Mouse (Mus musculus) embryonic facial prominence, embryonic 14.5 days (tissue): ENCODE data around the gene Zfp346. TPM values are rescaled to one million over a fixed set of nuclear protein-coding genes. Genes with fewer than 3 reads are reported as not detected.
A peak's percentile ranks its signal among the peaks of the same experiment; 100 is the strongest.
"Not testable (repeated sequence)": the region's sequence is repeated elsewhere in the genome, so short reads cannot be mapped to it uniquely, and the experiment has no call there.

Experiments
- ATAC-seq: fragments of 200-750 bp; cut with Nextera tagmentation; 2 replicates; pipeline ENCODE4 v1.8.0; 2017; ENCODE audit warnings: low read depth, moderate number of reproducible peaks, moderate TSS enrichment
- DNase-seq: peaks from one replicate; pipeline ENCODE4 v3.0.0-alpha.2; 2015; ENCODE audit warnings: low spot score
- H3K27ac ChIP-seq: fragments of 300-500 bp; sonication (generic); replicated peaks from 2 replicates; pipeline ENCODE4 v1.5.1; 2014; ENCODE audit warnings: low read depth, mild to moderate bottlenecking, low read length, moderate library complexity
- H3K27me3 ChIP-seq: fragments of 300-500 bp; sonication (generic); replicated peaks from 2 replicates; pipeline ENCODE4 v1.6.1; 2014; ENCODE audit warnings: low read length; ENCODE audit not compliant: control insufficient read depth, insufficient read depth
- H3K36me3 ChIP-seq: fragments of 300-500 bp; sonication (generic); 2 replicates; pipeline ENCODE4 v1.6.1; 2014; ENCODE audit warnings: low read length, mixed read lengths; ENCODE audit not compliant: control insufficient read depth, insufficient read depth
- H3K4me1 ChIP-seq: fragments of 300-500 bp; sonication (generic); 2 replicates; pipeline ENCODE4 v1.6.1; 2014; ENCODE audit warnings: antibody characterized with exemption, low read length; ENCODE audit not compliant: control insufficient read depth, insufficient read depth
- H3K4me2 ChIP-seq: fragments of 300-500 bp; sonication (generic); 2 replicates; pipeline ENCODE4 v1.6.1; 2014; ENCODE audit warnings: low read depth, mild to moderate bottlenecking, low read length, moderate library complexity, mixed read lengths
- H3K4me3 ChIP-seq: fragments of 300-500 bp; sonication (generic); 2 replicates; pipeline ENCODE4 v1.5.1; 2014; ENCODE audit warnings: low read depth, mild to moderate bottlenecking, low read length
- H3K9ac ChIP-seq: fragments of 300-500 bp; sonication (generic); 2 replicates; pipeline ENCODE4 v1.6.1; 2014; ENCODE audit warnings: low read depth, mild to moderate bottlenecking, low read length, moderate library complexity, mixed read lengths
- H3K9me3 ChIP-seq: fragments of 300-500 bp; sonication (generic); 2 replicates; pipeline ENCODE4 v1.6.1; 2016; ENCODE audit warnings: low read length; ENCODE audit not compliant: control insufficient read depth
- WGBS: fragments of 180-500 bp; shearing (Covaris S2); extraction: QIAGEN DNeasy Blood & Tissue Kit; methylation state at CpG from one replicate; pipeline ENCODE4 v1.1.7; 2014; 5-methylcytosine and 5-hydroxymethylcytosine counted together
- polyA plus RNA-seq: library from polyadenylated mRNA; unstranded; fragments of >200 nt; fragmentation: Nextera tagmentation; extraction: Ambion mirVana; gene quantifications from 2 replicates; pipeline ENCODE4 v1.2.1, GENCODE M21; 2014

The Zfp346 gene
- 21.3 and 26.2 TPM in 2 replicates for polyA plus RNA-seq

DNA sequence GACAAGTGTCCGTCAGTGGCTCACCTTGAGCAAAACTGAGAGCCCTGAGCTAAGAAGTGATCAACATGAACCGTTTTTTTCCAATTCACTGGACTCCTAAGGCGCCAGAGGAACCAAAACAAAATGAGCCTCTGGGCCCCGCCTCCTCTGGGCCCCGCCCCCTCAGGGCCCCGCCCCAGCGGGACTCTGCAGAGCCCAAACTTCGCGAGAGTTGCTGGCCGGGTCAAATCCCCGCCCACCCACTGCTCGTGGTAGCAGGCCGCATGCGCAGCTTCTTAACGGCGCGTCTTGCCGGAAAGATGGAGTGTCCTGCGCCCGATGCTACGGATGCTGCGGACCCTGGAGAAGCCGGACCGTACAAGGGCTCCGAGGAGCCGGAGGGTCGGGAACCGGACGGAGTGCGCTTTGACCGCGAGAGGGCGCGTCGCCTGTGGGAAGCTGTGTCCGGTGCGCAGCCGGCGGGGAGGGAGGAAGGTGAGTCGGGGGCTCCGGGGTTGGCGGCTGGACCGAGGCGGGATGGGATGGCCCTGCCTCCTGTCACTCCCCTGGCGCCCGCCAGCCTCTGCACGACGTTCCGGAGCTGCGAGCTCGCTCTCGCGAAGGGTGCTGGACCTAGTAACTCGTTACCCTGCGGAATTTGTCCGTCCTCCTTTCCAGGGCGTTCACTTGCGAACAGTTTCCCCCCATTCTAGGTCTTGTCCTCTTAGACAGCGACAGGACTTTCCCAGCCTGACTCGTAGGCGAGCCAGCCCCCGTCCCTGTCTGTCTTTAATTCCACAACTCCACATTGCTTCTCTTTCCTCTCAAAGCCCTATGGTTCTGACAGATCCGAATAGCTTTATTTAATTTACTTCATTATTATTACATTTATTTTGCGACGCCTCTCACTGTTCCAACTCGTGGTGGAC lies at the start of gene Zfp346:
Zfp346 (plus strand) TSS at position 267 of the 908 bp plus-strand sequence.
- Histone ChIP-seq H3K27ac (peak within 1 kb of the TSS; percentile 59), H3K9me3 (no peaks in the 10 kb centered on the region), H3K4me1 (peaks cover 6% of the 10 kb centered on the region), H3K9ac (peak within 1 kb of the TSS; percentile 75), H3K36me3 (peaks cover 14% of the 10 kb centered on the region), H3K4me2 (peak within 1 kb of the TSS; percentile 81), H3K4me3 (peak within 1 kb of the TSS; percentile 64), H3K27me3 (no peaks in the 10 kb centered on the region)
- 1% methylated on average over 43 of the region's 66 CpGs for WGBS
- DNase-seq = peak; percentile 98
- peak; percentile 93 for ATAC-seq

DNA sequence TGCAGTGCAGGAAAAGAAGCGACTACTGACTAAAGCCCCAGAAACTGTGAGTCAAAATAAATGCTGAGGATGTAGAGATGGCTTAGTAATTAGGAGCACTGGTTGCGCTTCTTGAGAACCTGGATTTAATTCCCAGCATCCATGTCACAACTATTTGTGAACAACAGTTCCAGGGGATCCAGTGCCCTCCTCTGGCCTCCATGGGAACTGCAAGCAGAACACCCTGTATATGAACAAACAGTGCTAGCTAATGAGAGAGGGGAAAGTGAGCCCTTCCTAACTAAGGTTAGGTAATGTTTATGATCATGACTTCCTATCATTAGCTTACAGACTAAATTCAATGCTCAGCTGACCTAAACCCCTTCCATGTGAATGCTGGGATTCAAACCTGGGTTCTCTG lies 47.1 kb upstream of the Zfp346 start:
- Histone ChIP-seq H3K4me1 (no peaks in the 10 kb centered on the region), H3K9ac (no peak overlapping the region), H3K4me2 (no peak overlapping the region), H3K4me3 (no peak overlapping the region), H3K27me3 (no peaks in the 10 kb centered on the region), H3K36me3 (peaks cover 30% of the 10 kb centered on the region), H3K27ac (no peak overlapping the region), H3K9me3 (no peaks in the 10 kb centered on the region)
- ATAC-seq = no peak
- whole genome bisulfite sequencing = 95% methylated on average over 2 of the region's 2 CpGs
- no peak for DNase-seq

DNA sequence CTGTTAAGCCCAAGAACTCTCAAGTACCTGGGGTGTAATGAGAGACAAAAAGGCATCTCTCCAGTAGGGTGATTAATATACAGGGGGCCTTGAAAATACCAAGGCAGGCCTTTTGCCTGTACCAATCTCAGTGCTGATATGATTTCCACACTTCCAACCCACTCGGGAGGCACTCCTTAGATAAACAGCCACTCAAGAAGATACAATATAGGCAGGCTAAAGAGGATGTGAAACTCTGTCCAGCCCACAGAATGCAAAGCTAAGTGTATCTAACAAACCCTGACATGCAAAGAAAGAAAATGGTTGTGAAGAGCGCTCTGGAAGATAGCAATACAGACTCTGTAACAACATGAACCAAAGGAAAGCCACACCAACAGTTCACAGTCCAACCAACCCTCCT lies 41.8 kb upstream of the Zfp346 start:
- no peaks in the 10 kb centered on the region for H3K27me3 ChIP-seq
- H3K27ac ChIP-seq = no peak overlapping the region
- 92% methylated on average over 2 of the region's 2 CpGs for WGBS
- H3K9ac ChIP-seq = no peak overlapping the region
- no peak for ATAC-seq
- no peak overlapping the region for H3K4me3 ChIP-seq
- H3K9me3 ChIP-seq = no peaks in the 10 kb centered on the region
- H3K4me2 ChIP-seq = no peak overlapping the region
- H3K36me3 ChIP-seq = peaks cover 22% of the 10 kb centered on the region
- no peaks in the 10 kb centered on the region for H3K4me1 ChIP-seq
- no peak for DNase-seq

DNA sequence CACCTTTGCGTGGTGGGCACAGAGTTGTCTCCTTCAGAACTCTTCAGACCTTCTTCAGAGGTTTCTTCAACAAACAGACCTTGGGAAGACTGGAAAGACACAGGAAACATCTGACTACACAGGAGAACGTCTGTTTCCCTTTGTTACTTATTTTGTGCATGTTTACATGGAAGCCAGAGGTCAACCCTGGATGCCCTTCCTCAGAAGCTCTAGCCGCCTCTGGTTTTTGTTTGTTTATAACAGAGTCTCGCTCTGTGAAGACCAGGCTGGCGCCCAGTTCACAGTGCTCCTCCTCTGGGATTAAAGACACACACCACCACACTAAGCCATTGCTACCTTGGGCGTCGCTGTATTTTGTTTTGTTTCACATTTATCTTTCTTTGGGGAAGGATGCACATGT lies 35.4 kb upstream of the Zfp346 start:
- no peak overlapping the region for H3K4me3 ChIP-seq
- no peak overlapping the region for H3K27ac ChIP-seq
- DNase-seq (no peak), ATAC-seq (no peak)
- H3K4me2 ChIP-seq = no peak overlapping the region
- H3K9me3 ChIP-seq = no peaks in the 10 kb centered on the region
- H3K9ac ChIP-seq = no peak overlapping the region
- no peaks in the 10 kb centered on the region for H3K27me3 ChIP-seq
- no peaks in the 10 kb centered on the region for H3K4me1 ChIP-seq
- WGBS = 59% methylated on average over 7 of the region's 7 CpGs
- peaks cover 12% of the 10 kb centered on the region; the same call in 1 of the 2 replicates for H3K36me3 ChIP-seq

DNA sequence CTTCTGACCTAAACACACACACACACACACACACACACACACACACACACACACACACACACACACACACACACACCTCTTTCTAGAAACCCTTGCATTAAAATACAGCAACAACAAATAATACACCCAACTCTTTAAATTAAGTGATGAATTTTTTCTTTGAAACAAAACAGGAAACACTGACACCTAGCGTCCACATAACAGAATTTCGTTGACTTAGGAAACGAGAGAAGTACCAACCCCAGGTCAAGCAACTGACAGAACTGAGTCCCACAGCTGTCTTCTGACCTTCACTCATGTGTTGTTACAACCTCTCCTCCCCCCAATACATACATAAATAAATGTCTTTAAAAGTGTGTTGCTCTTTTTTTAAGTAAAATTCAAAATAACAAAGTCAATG lies 33.8 kb upstream of the Zfp346 start:
- Histone ChIP-seq H3K9ac (no peak overlapping the region), H3K4me2 (no peak overlapping the region), H3K27ac (no peak overlapping the region), H3K27me3 (no peaks in the 10 kb centered on the region), H3K4me3 (no peak overlapping the region), H3K36me3 (peaks cover 19% of the 10 kb centered on the region), H3K9me3 (no peaks in the 10 kb centered on the region), H3K4me1 (no peaks in the 10 kb centered on the region)
- DNase-seq = peak; percentile 62
- ATAC-seq = no peak
- WGBS = 1% methylated on average over 3 of the region's 3 CpGs

DNA sequence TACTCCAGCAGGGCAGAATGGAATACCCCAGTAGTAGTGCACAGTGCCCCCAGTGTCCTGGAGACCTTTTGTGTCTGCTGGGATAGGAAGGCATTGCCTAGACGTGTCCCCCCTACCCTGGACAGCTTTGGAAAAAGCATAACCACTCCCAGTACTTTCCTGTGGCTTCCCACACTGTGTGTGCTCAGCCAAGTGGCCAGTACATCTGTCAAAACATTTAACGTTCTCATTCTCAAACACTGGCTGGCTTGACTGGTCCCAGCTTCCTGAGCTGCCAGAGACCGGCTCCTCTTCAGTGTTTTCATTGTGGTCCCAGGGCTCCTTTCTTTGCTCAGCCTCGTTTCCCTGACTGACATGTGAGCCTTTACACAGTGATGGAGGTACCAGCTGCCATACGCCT lies 29.5 kb upstream of the Zfp346 start:
- Histone ChIP-seq H3K27ac (no peak overlapping the region), H3K4me2 (no peak overlapping the region), H3K9me3 (no peaks in the 10 kb centered on the region), H3K4me3 (no peak overlapping the region), H3K9ac (no peak overlapping the region), H3K36me3 (peaks cover 29% of the 10 kb centered on the region), H3K4me1 (no peaks in the 10 kb centered on the region), H3K27me3 (no peaks in the 10 kb centered on the region)
- 41% methylated on average over 5 of the region's 5 CpGs for WGBS
- ATAC-seq (no peak), DNase-seq (no peak)

DNA sequence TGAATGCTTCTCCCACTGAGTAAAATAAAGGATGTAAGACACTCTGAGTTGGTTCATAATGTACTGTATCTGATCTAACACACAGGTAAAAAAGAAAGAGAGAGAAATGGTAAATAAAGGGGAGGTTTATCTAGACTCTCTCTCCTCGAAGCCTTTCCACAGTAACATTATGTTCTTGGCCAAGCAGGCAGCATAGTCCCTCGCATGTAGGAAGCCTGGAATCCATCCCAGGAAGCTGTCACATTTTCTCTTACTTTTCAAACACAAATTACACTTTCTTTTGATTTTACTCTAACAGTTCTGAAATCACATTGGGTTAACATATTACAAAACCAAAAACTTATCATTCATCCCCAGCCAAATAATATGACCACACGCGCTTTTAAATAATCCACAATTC lies 12.5 kb upstream of the Zfp346 start:
- 81% methylated on average over 4 of the region's 4 CpGs for WGBS
- ATAC-seq = no peak
- Histone ChIP-seq H3K4me1 (no peaks in the 10 kb centered on the region), H3K27me3 (no peaks in the 10 kb centered on the region), H3K4me2 (no peak overlapping the region), H3K36me3 (peaks cover 16% of the 10 kb centered on the region; the same call in 1 of the 2 replicates), H3K27ac (no peak overlapping the region), H3K4me3 (no peak overlapping the region), H3K9me3 (no peaks in the 10 kb centered on the region), H3K9ac (no peak overlapping the region)
- no peak for DNase-seq

DNA sequence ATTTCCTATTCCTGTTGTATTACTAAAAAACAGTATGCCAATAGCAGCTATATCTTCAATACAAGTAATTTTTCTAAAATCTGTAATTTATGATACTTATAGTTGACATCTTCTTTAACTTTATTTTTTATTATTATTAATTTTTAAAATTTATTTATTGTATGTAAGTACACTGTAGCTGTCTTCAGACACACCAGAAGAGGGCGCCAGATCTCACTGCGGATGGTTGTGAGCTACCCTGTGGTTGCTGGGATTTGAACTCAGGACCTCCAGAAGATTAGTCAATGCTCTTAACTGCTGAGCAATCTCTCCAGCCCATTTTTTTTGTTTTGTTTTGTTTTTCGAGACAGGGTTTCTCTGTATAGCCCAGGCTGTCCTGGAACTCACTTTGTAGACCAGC lies 7.3 kb upstream of the Zfp346 start:
- not testable (repeated sequence) for H3K4me3 ChIP-seq, H3K4me1 ChIP-seq, H3K27ac ChIP-seq, H3K9ac ChIP-seq, H3K4me2 ChIP-seq, DNase-seq, ATAC-seq, H3K9me3 ChIP-seq, H3K36me3 ChIP-seq, H3K27me3 ChIP-seq
- WGBS = 90% methylated on average over 3 of the region's 3 CpGs
